Mouse (Mus musculus) liver (tissue): ENCODE measurements around the gene Adamts12.

Source experiments
- DNase-seq: peaks from one replicate; pipeline ENCODE4 v3.0.0-alpha.2; 2020; ENCODE audit warnings: mixed read lengths

Adamts12 gene

GRCm38 (mm10) chr15:11165883-11166282, 101.3 kb downstream of the Adamts12 start:
- no peak for DNase-seq

GRCm38 (mm10) chr15:11173884-11174470, 109.4 kb downstream of the Adamts12 start:
- DNase-seq, result no peak

- DNase-seq, result no peak
These were observed 110.3 kb downstream of the Adamts12 start for GRCm38 (mm10) chr15:11174842-11175241.

- no peak for DNase-seq
These were observed 112.9 kb downstream of the Adamts12 start for GRCm38 (mm10) chr15:11177448-11177847.

GRCm38 (mm10) chr15:11179751-11180169, 115.2 kb downstream of the Adamts12 start:
- DNase-seq, result no peak

GRCm38 (mm10) chr15:11186711-11187110, 122.1 kb downstream of the Adamts12 start:
- no peak for DNase-seq

- no peak for DNase-seq
These were observed 125.9 kb downstream of the Adamts12 start for GRCm38 (mm10) chr15:11190447-11190846.

GRCm38 (mm10) chr15:11192762-11193161, 128.2 kb downstream of the Adamts12 start:
- DNase-seq, result no peak

- DNase-seq, result no peak
These were observed 132.5 kb downstream of the Adamts12 start for GRCm38 (mm10) chr15:11197051-11197450.

- no peak for DNase-seq
These were observed 133.7 kb downstream of the Adamts12 start for GRCm38 (mm10) chr15:11198246-11198795.

GRCm38 (mm10) chr15:11203084-11203483, 138.5 kb downstream of the Adamts12 start:
- DNase-seq, result no peak

GRCm38 (mm10) chr15:11204934-11205333, 140.3 kb downstream of the Adamts12 start:
- DNase-seq, result no peak

- DNase-seq, result no peak
These were observed 146.4 kb downstream of the Adamts12 start for GRCm38 (mm10) chr15:11210976-11211375.

- no peak for DNase-seq
These were observed 169.5 kb downstream of the Adamts12 start for GRCm38 (mm10) chr15:11233906-11234632.

GRCm38 (mm10) chr15:11240406-11240805, 175.8 kb downstream of the Adamts12 start:
- DNase-seq, result no peak

- no peak for DNase-seq
These were observed 176.7 kb downstream of the Adamts12 start for GRCm38 (mm10) chr15:11241288-11241687.

GRCm38 (mm10) chr15:11246402-11246801, 181.8 kb downstream of the Adamts12 start:
- no peak for DNase-seq

- no peak for DNase-seq
These were observed 214.9 kb downstream of the Adamts12 start for GRCm38 (mm10) chr15:11279273-11280080.

- DNase-seq, result no peak
These were observed 216.2 kb downstream of the Adamts12 start for GRCm38 (mm10) chr15:11280689-11281264.

- no peak for DNase-seq
These were observed 218.6 kb downstream of the Adamts12 start for GRCm38 (mm10) chr15:11283171-11283570.

- DNase-seq, result no peak
These were observed 223.2 kb downstream of the Adamts12 start for GRCm38 (mm10) chr15:11287780-11288179.

- no peak for DNase-seq
These were observed 227.7 kb downstream of the Adamts12 start for GRCm38 (mm10) chr15:11292246-11292645.

- DNase-seq, result no peak
These were observed 230.4 kb downstream of the Adamts12 start for GRCm38 (mm10) chr15:11295016-11295415.
